ENCODE assay signal across 40 mouse cellular contexts in the genomic region with DNA sequence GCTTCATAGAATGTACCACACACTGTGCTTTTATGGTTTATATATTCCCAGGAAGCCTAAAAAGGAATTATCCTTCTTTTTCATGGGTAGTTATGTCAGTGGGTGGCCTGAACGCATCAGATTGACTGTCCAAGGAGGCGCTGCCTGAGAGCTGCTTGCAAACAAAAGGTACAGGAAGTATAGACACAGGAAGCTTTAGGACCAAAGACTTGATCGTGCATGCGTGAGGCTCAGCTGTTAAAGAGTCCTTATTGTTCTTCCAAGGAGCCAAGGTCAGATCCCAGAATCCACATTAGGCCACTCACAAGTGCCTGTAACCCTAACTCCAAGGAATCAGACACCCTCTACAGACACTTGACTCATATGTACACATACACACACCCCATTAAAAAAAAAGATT. TPM values are rescaled to one million over a fixed set of nuclear protein-coding genes. Genes with fewer than 3 reads are reported as not detected.
DNase-seq lines count a peak whose midpoint lies in the region; TF ChIP-seq lines count a peak whose summit lies in the region.
"Had no signal": no experiment of that assay in that cellular context is flagged by ENCODE, and none has a peak within 500 bp of the region (broad histone marks: within the 10 kb centered on the region; RNA-seq: fewer than 3 reads in every experiment).

No protein-coding gene starts in this region.

- no peaks in the 10 kb centered on the region for H3K36me3 ChIP-seq in thymus, adult 2 months (ENCODE audit: control insufficient read depth, insufficient read depth, low read length)
- no peaks in the 10 kb centered on the region for H3K36me3 ChIP-seq in CH12.LX (replicated peaks in 1 of 2; ENCODE audit: control insufficient read depth in 1 of 2, insufficient read depth in 1 of 2, low read length in 1 of 2)
- H3K36me3 ChIP-seq: embryonic facial prominence, embryonic 10.5 days; embryonic facial prominence, embryonic 15.5 days; G1E; heart, embryonic 12.5 days; hindbrain, embryonic 10.5 days; hindbrain, embryonic 15.5 days; kidney, embryonic 15.5 days; limb, embryonic 13.5 days; liver, embryonic 13.5 days; midbrain, embryonic 15.5 days had no signal

- no peaks in the 10 kb centered on the region for H3K27me3 ChIP-seq in thymus, adult 2 months (ENCODE audit: control insufficient read depth, insufficient read depth, low read length)
- H3K27me3 ChIP-seq in CH12.LX (replicated peaks): no peaks in the 10 kb centered on the region
- H3K27me3 ChIP-seq: midbrain, embryonic 15.5 days; Patski had no signal

- DNase-seq in heart, adult 11 months: peak; percentile 75
- no peak for DNase-seq in heart, postnatal 25 days (ENCODE audit: low spot score)
- DNase-seq in thymus, adult 2 months: no peak
- DNase-seq in thymus, adult 18-20 months: no peak
- DNase-seq in CH12.LX (ENCODE audit: extremely low read depth) (no peak), ZHBTc4 (ENCODE audit: low read depth, low spot score) (peak; percentile 88)
- no peak for DNase-seq in right cerebral cortex, postnatal 36 days (ENCODE audit: low spot score in 2 of 2)
- DNase-seq in spleen, postnatal 36 days (ENCODE audit: low spot score in 2 of 2): no peak
- DNase-seq: adrenal gland, adult 2 months; cerebellum, adult 8-10 months; cerebellum, postnatal 25 days; gastrocnemius, postnatal 25 days; heart, adult 18-20 months; kidney, adult 18-20 months; kidney, postnatal 25 days; liver, embryonic 13.5 days; lung, adult 18-20 months; lung, postnatal 4 days had no signal

- TF ChIP-seq RAD21 in CH12.LX (IDR thresholded peaks at IDR 0.05; ENCODE audit: low read depth, low read length): no peak

- H3K4me2 ChIP-seq in CH12.LX (ENCODE audit: insufficient read depth, low read depth, poor library complexity, severe bottlenecking): no peak overlapping the region
- H3K4me2 ChIP-seq: embryonic facial prominence, embryonic 15.5 days; heart, embryonic 12.5 days; hindbrain, embryonic 15.5 days; kidney, embryonic 15.5 days; limb, embryonic 13.5 days; liver, embryonic 13.5 days; midbrain, embryonic 15.5 days had no signal

- no peak for TF ChIP-seq POLR2A in thymus, adult 2 months (IDR thresholded peaks at IDR 0.05; ENCODE audit: control insufficient read depth, extremely low read depth, insufficient read depth, low read length, poor library complexity)
- no peak for TF ChIP-seq POLR2A in CH12.LX (IDR thresholded peaks at IDR 0.05; ENCODE audit: low read depth, low read length)

- H3K79me2 ChIP-seq in CH12.LX (replicated peaks; ENCODE audit: control insufficient read depth, extremely low read depth, insufficient read depth, poor library complexity, severe bottlenecking): no peaks in the 10 kb centered on the region

- WGBS in thymus, adult 2 months: 23% methylated on average over 4 of the region's 4 CpGs

- no peaks in the 10 kb centered on the region for H3K9me3 ChIP-seq in CH12.LX (replicated peaks; ENCODE audit: low read length)
- H3K9me3 ChIP-seq: embryonic facial prominence, embryonic 10.5 days; embryonic facial prominence, embryonic 15.5 days; G1E; heart, embryonic 12.5 days; hindbrain, embryonic 10.5 days; hindbrain, embryonic 15.5 days; kidney, embryonic 15.5 days; limb, embryonic 13.5 days; liver, embryonic 13.5 days; megakaryocyte, embryonic 14.5 days; midbrain, embryonic 15.5 days had no signal

- peak overlapping the region; percentile 19; the same call in 1 of the 2 replicates for H3K27ac ChIP-seq in thymus, adult 2 months (ENCODE audit: control insufficient read depth, insufficient read depth, low read length)
- peak overlapping the region; percentile 16; the same call in 1 of the 2 replicates for H3K27ac ChIP-seq in CH12.LX (ENCODE audit: insufficient read depth, low read depth)
- H3K27ac ChIP-seq: embryonic facial prominence, embryonic 10.5 days; embryonic facial prominence, embryonic 15.5 days; hindbrain, embryonic 10.5 days; hindbrain, embryonic 15.5 days; kidney, embryonic 15.5 days; limb, embryonic 13.5 days; liver, embryonic 13.5 days; midbrain, embryonic 15.5 days had no signal

- no peak overlapping the region for H3K4me3 ChIP-seq in thymus, adult 2 months (ENCODE audit: control insufficient read depth, insufficient read depth, low read length)
- no peak overlapping the region for H3K4me3 ChIP-seq in CH12.LX (replicated peaks in 1 of 3; ENCODE audit: low read depth in 2 of 3, low read length in 2 of 3, poor library complexity in 1 of 3)
- H3K4me3 ChIP-seq: embryonic facial prominence, embryonic 10.5 days; embryonic facial prominence, embryonic 15.5 days; heart, embryonic 12.5 days; hindbrain, embryonic 10.5 days; hindbrain, embryonic 15.5 days; kidney, embryonic 15.5 days; limb, embryonic 13.5 days; liver, embryonic 13.5 days; megakaryocyte, embryonic 14.5 days; midbrain, embryonic 15.5 days had no signal

- H3K9ac ChIP-seq in CH12.LX (ENCODE audit: insufficient read depth, low read depth): no peak overlapping the region
- H3K9ac ChIP-seq: embryonic facial prominence, embryonic 15.5 days; heart, embryonic 12.5 days; hindbrain, embryonic 15.5 days; kidney, embryonic 15.5 days; limb, embryonic 13.5 days; liver, embryonic 13.5 days; midbrain, embryonic 15.5 days had no signal

- dilution Hi-C loops in CH12.LX (cut with MboI; ENCODE audit: extremely low pct_ligation_motif_present, extremely low pct_unique_long_range_greater_than_20kb, low sequenced_read_pairs): no loop called here

- intact Hi-C loops in heart, postnatal 25 days (cut with DNase I): loop anchor here (10.0 kb wide), 1 partner anchor 498 kb away; no protein-coding TSS in a partner anchor

- peaks cover 17% of the 10 kb centered on the region for H3K4me1 ChIP-seq in thymus, adult 2 months (replicated peaks; ENCODE audit: control insufficient read depth, insufficient read depth, low read length)
- peaks cover 9 to 56% of the 10 kb centered on the region in 2 experiments for H3K4me1 ChIP-seq in CH12.LX (ENCODE audit: control insufficient read depth in 1 of 2, insufficient read depth in 2 of 2)

- no peak for TF ChIP-seq EP300 in CH12.LX (IDR thresholded peaks at IDR 0.05; ENCODE audit: low read length)

- in situ Hi-C loops in CH12.LX (cut with MboI; ENCODE audit: low pct_ligation_motif_present, low pct_unique_long_range_greater_than_20kb, low sequenced_read_pairs): loop anchor here (5.0 kb wide), 1 partner anchor 35 kb away; no protein-coding TSS in a partner anchor

- no peak for TF ChIP-seq CTCF in thymus, adult 2 months (IDR thresholded peaks at IDR 0.05; ENCODE audit: borderline replicate concordance, control insufficient read depth, extremely low read depth, insufficient read depth, low read length, poor library complexity)
- TF ChIP-seq CTCF in CH12.LX (conservative IDR thresholded peaks at IDR 0.05 in 1 of 2, IDR thresholded peaks at IDR 0.05 in 1 of 2; ENCODE audit: low read depth in 2 of 2, low read length in 2 of 2): no peak

TF ChIP-seq in CH12.LX, 34 proteins besides CTCF, POLR2A, EP300 and RAD21:
- TF ChIP-seq UBTF (IDR thresholded peaks at IDR 0.05; ENCODE audit: low read depth, low read length) (no peak), MYC (IDR thresholded peaks at IDR 0.05; ENCODE audit: low read depth, low read length) (no peak), IRF4 (IDR thresholded peaks at IDR 0.05; ENCODE audit: low read depth, low read length) (no peak), NELFE (IDR thresholded peaks at IDR 0.05; ENCODE audit: low read depth, low read length) (no peak), ZNF384 (IDR thresholded peaks at IDR 0.05; ENCODE audit: low read depth, low read length) (no peak), MXI1 (IDR thresholded peaks at IDR 0.05; ENCODE audit: low read depth, low read length) (no peak)

RNA-seq across cellular contexts. Expression of gene Ccdc38, which starts 1.9 kb away (rescaled TPM):
- total RNA-seq in heart, postnatal 25 days (2021): not detected
- polyA plus RNA-seq in thymus, adult 2 months (2012; rRNA removed): 0.03 TPM in 1 of 2 replicates, not detected in the other
- total RNA-seq in CH12.LX (2012; rRNA removed) (6.6 and 9.2 TPM in 2 replicates), CH12.LX (2014; rRNA removed) (47.3 and 55.8 TPM in 2 replicates)
- polyA plus RNA-seq in CH12.LX (2012; ENCODE audit: insufficient read length, low read depth): 17.9 and 22.2 TPM in 2 replicates
- total RNA-seq: adrenal gland, adult 2 months; adrenal gland, postnatal 4 days; gastrocnemius, adult 18-20 months; gastrocnemius, postnatal 25 days; heart, adult 18-20 months; layer of hippocampus, adult 18-20 months; layer of hippocampus, postnatal 14 days; left cerebral cortex, adult 8-10 months; left cerebral cortex, postnatal 36 days; neutrophil, adult 5-6 weeks had no signal
- polyA plus RNA-seq: adrenal gland, adult 2 months; G1E had no signal

RNA-seq across cellular contexts. Expression of gene Amdhd1, which starts 2.5 kb away (rescaled TPM):
- not detected for total RNA-seq in heart, postnatal 25 days (2021)
- polyA plus RNA-seq in thymus, adult 2 months (2012; rRNA removed): 0.44 and 0.46 TPM in 2 replicates
- total RNA-seq in CH12.LX (2012; rRNA removed): 4.6 and 8.4 TPM in 2 replicates
- total RNA-seq in CH12.LX (2014; rRNA removed): 2.4 and 3.3 TPM in 2 replicates
- 2.3 and 2.4 TPM in 2 replicates for polyA plus RNA-seq in CH12.LX (2012; ENCODE audit: insufficient read length, low read depth)
- total RNA-seq: G1E; gastrocnemius, postnatal 25 days; heart, adult 18-20 months; neutrophil, adult 5-6 weeks had no signal
- polyA plus RNA-seq: G1E had no signal

RNA-seq across cellular contexts. Expression of gene Snrpf, which starts 47.1 kb away (rescaled TPM):
- total RNA-seq in heart, postnatal 25 days (2021): 10 to 100 TPM; 10.8 to 12.5 TPM
- polyA plus RNA-seq in thymus, adult 2 months (2012; rRNA removed): 88.9 and 92.2 TPM in 2 replicates
- total RNA-seq in CH12.LX (2012; rRNA removed) (184 and 191 TPM in 2 replicates), CH12.LX (2014; rRNA removed) (186 and 207 TPM in 2 replicates)
- polyA plus RNA-seq in CH12.LX (2012; ENCODE audit: insufficient read length, low read depth): 144 and 159 TPM in 2 replicates

RNA-seq across cellular contexts. Expression of gene Hal, which starts 53.8 kb away (rescaled TPM):
- under 1 TPM; 0.21 to 0.50 TPM for total RNA-seq in heart, postnatal 25 days (2021)
- 3.7 TPM in 2 replicates for polyA plus RNA-seq in thymus, adult 2 months (2012; rRNA removed)
- total RNA-seq in CH12.LX (2012; rRNA removed) (0.76 TPM in 2 replicates), CH12.LX (2014; rRNA removed) (0.26 TPM in 1 of 2 replicates, not detected in the other)
- polyA plus RNA-seq in CH12.LX (2012; ENCODE audit: insufficient read length, low read depth): 0.29 TPM in 1 of 2 replicates, not detected in the other
- polyA plus RNA-seq: forebrain, embryonic 14.5 days; frontal cortex, adult 2 months; G1E; heart, embryonic 12.5 days; heart, postnatal 0 days; lung, postnatal 0 days had no signal

Comparison
In these comparisons a context has a peak if more than half of its experiments do, and no peak if none do; other contexts are left out.
1. DNase-seq: peak in heart, adult 11 months (single experiment) and ZHBTc4 (single experiment); none in heart, postnatal 25 days (single experiment), thymus, adult 2 months (single experiment), thymus, adult 18-20 months (0 of 2), CH12.LX (single experiment), right cerebral cortex, postnatal 36 days (0 of 2) and spleen, postnatal 36 days (0 of 2).
2. RNA of gene Ccdc38, which starts 1.9 kb away (total RNA-seq): 6.6 to 55.8 TPM in CH12.LX; not detected in heart, postnatal 25 days; every median in the first group is over 4 times any median in the second.
3. RNA of gene Snrpf, which starts 47.1 kb away (total RNA-seq): 184 to 207 TPM in CH12.LX; 10.8 to 12.5 TPM in heart, postnatal 25 days; every median in the first group is over 10 times any median in the second.